In genomic region chr5:108564346-108564745, GRCm38 (mm10) we compare ENCODE assay signal across 30 mouse cellular contexts. TPM values are rescaled to one million over a fixed set of nuclear protein-coding genes. Genes with fewer than 3 reads are reported as not detected.
DNase-seq lines count a peak whose midpoint lies in the region; ATAC-seq lines count a peak whose summit lies in the region.
"Had no signal": no experiment of that assay in that cellular context is flagged by ENCODE, and none has a peak within 500 bp of the region (broad histone marks: within the 10 kb centered on the region; RNA-seq: fewer than 3 reads in every experiment).

No protein-coding gene starts in this region.

- no peaks in the 10 kb centered on the region for H3K27me3 ChIP-seq in midbrain, embryonic 11.5 days (ENCODE audit: control insufficient read depth, insufficient read depth, low read length)
- H3K27me3 ChIP-seq in midbrain, embryonic 15.5 days (replicated peaks), result no peaks in the 10 kb centered on the region
- H3K27me3 ChIP-seq: CH12.LX; embryonic facial prominence, embryonic 12.5 days; embryonic facial prominence, embryonic 15.5 days; heart, embryonic 13.5 days; hindbrain, embryonic 13.5 days; intestine, embryonic 15.5 days had no signal

- H3K36me3 ChIP-seq in midbrain, embryonic 11.5 days (ENCODE audit: control insufficient read depth, insufficient read depth, low read length), result peaks cover 11% of the 10 kb centered on the region
- peaks cover 16% of the 10 kb centered on the region for H3K36me3 ChIP-seq in midbrain, embryonic 15.5 days (replicated peaks)

- no peak for ATAC-seq in midbrain, embryonic 11.5 days (ENCODE audit: low FRiP score)
- no peak for ATAC-seq in midbrain, embryonic 15.5 days (replicated peaks)
- ATAC-seq: activated CD4-positive, CD25-positive, alpha-beta regulatory T cell, adult 4 months; forebrain, embryonic 14.5 days; forebrain, postnatal 0 days; hindbrain, embryonic 16.5 days; intestine, embryonic 15.5 days had no signal

- peak; percentile 41 to 71 for DNase-seq in adrenal gland, adult (ENCODE audit: inconsistent age in 2 of 2, low spot score in 1 of 2)
- DNase-seq in adrenal gland, adult 18-20 months (ENCODE audit: low spot score in 2 of 2), result no peak
- DNase-seq in adrenal gland, postnatal 14 days, result peak; percentile 42
- no peak for DNase-seq in adrenal gland, postnatal 25 days
- DNase-seq in midbrain, embryonic 11.5 days (ENCODE audit: low spot score, missing footprints), result peak; percentile 68
- no peak for DNase-seq in cerebellum, adult 9-11 months
- no peak for DNase-seq in layer of hippocampus, adult 8-10 months (ENCODE audit: low spot score in 2 of 2)
- DNase-seq: B cell, adult 2 months; cerebellum, adult 11-12 months; cerebellum, adult 8-10 months; cerebellum, postnatal 25 days; forebrain, postnatal 0 days; gastrocnemius, adult 2 months; gastrocnemius, postnatal 14 days; heart, adult 18-20 months; kidney, adult 11 months; kidney, adult 8-10 months had no signal

- H3K9ac ChIP-seq in midbrain, embryonic 11.5 days (ENCODE audit: low read length), result no peak overlapping the region
- H3K9ac ChIP-seq in midbrain, embryonic 15.5 days, result no peak overlapping the region
- H3K9ac ChIP-seq: embryonic facial prominence, embryonic 12.5 days; embryonic facial prominence, embryonic 15.5 days; forebrain, postnatal 0 days; heart, embryonic 13.5 days; hindbrain, embryonic 13.5 days; intestine, embryonic 15.5 days had no signal

- H3K27ac ChIP-seq in midbrain, embryonic 11.5 days (ENCODE audit: low read depth, low read length), result no peak overlapping the region
- H3K27ac ChIP-seq in midbrain, embryonic 15.5 days, result no peak overlapping the region
- H3K27ac ChIP-seq: embryonic facial prominence, embryonic 12.5 days; embryonic facial prominence, embryonic 15.5 days; gastrocnemius, adult 2 months; heart, embryonic 13.5 days; hindbrain, embryonic 10.5 days; hindbrain, embryonic 13.5 days; intestine, embryonic 15.5 days had no signal

- WGBS in midbrain, embryonic 11.5 days, result 94% methylated on average over 3 of the region's 3 CpGs
- 90% methylated on average over 3 of the region's 3 CpGs for WGBS in midbrain, embryonic 15.5 days

- H3K4me2 ChIP-seq in midbrain, embryonic 11.5 days, result no peak overlapping the region
- H3K4me2 ChIP-seq in midbrain, embryonic 15.5 days, result no peak overlapping the region
- H3K4me2 ChIP-seq: embryonic facial prominence, embryonic 12.5 days; embryonic facial prominence, embryonic 15.5 days; heart, embryonic 13.5 days; hindbrain, embryonic 13.5 days; intestine, embryonic 15.5 days had no signal

- H3K4me1 ChIP-seq in midbrain, embryonic 11.5 days (ENCODE audit: control insufficient read depth, insufficient read depth, low read length), result no peaks in the 10 kb centered on the region
- no peaks in the 10 kb centered on the region for H3K4me1 ChIP-seq in midbrain, embryonic 15.5 days
- H3K4me1 ChIP-seq: embryonic facial prominence, embryonic 12.5 days; embryonic facial prominence, embryonic 15.5 days; heart, embryonic 13.5 days; hindbrain, embryonic 10.5 days; hindbrain, embryonic 13.5 days; intestine, embryonic 15.5 days had no signal

- H3K4me3 ChIP-seq in midbrain, embryonic 11.5 days (ENCODE audit: low read depth, low read length), result no peak overlapping the region
- H3K4me3 ChIP-seq in midbrain, embryonic 15.5 days, result no peak overlapping the region
- H3K4me3 ChIP-seq: embryonic facial prominence, embryonic 12.5 days; embryonic facial prominence, embryonic 15.5 days; gastrocnemius, adult 2 months; heart, embryonic 13.5 days; hindbrain, embryonic 10.5 days; hindbrain, embryonic 13.5 days; intestine, embryonic 15.5 days had no signal

- no peaks in the 10 kb centered on the region for H3K9me3 ChIP-seq in midbrain, embryonic 11.5 days (ENCODE audit: control insufficient read depth, low read length)
- H3K9me3 ChIP-seq in midbrain, embryonic 15.5 days, result no peaks in the 10 kb centered on the region
- H3K9me3 ChIP-seq: embryonic facial prominence, embryonic 12.5 days; embryonic facial prominence, embryonic 15.5 days; G1E; heart, embryonic 13.5 days; hindbrain, embryonic 10.5 days; hindbrain, embryonic 13.5 days; intestine, embryonic 15.5 days had no signal

RNA-seq across cellular contexts. Expression of gene Cplx1, which starts 14.5 kb away (rescaled TPM):
- total RNA-seq in adrenal gland, adult 18-20 months (2021), result 1 to 10 TPM; 1.8 to 3.4 TPM
- total RNA-seq in adrenal gland, postnatal 14 days (2021), result 3.9 and 8.3 TPM in 2 replicates
- 1.8 and 3.0 TPM in 2 replicates for total RNA-seq in adrenal gland, postnatal 25 days (2021)
- polyA plus RNA-seq in midbrain, embryonic 11.5 days (2014; fragmentation: Nextera tagmentation; extraction: Ambion mirVana), result 7.4 and 8.7 TPM in 2 replicates
- 72.8 and 83.6 TPM in 2 replicates for polyA plus RNA-seq in midbrain, embryonic 15.5 days (2015; fragmentation: Nextera tagmentation; extraction: Ambion mirVana)
- 100 to 1,000 TPM; 530 to 563 (median 545) TPM for total RNA-seq in layer of hippocampus, adult 8-10 months (2022)
- total RNA-seq: CH12.LX; gastrocnemius, adult 2 months; heart, postnatal 25 days had no signal
- polyA plus RNA-seq: activated CD4-positive, CD25-positive, alpha-beta regulatory T cell, adult 4 months; G1E had no signal

Comparison
In these comparisons a context has a peak if more than half of its experiments do, and no peak if none do; other contexts are left out.
1. DNase-seq: peak in adrenal gland, adult (2 of 2), adrenal gland, postnatal 14 days (single experiment) and midbrain, embryonic 11.5 days (single experiment); none in adrenal gland, adult 18-20 months (0 of 2), adrenal gland, postnatal 25 days (single experiment), cerebellum, adult 9-11 months (single experiment) and layer of hippocampus, adult 8-10 months (0 of 2).
2. RNA of gene Cplx1, which starts 14.5 kb away (total RNA-seq): 530 to 563 TPM in layer of hippocampus, adult 8-10 months; 3.9 to 8.3 TPM in adrenal gland, postnatal 14 days, 1.8 to 3.4 TPM in adrenal gland, adult 18-20 months and 1.8 to 3.0 TPM in adrenal gland, postnatal 25 days; every median in the first group is over 10 times any median in the second.